17 mouse cellular contexts compared by ENCODE assay signal in genomic region chr14:11640372-11640771, GRCm38 (mm10).
"Had no signal": no experiment of that assay in that cellular context is flagged by ENCODE, and none has a peak within 500 bp of the region (broad histone marks: within the 10 kb centered on the region; RNA-seq: fewer than 3 reads in every experiment).

No protein-coding gene starts in this region.

- H3K9ac ChIP-seq: lung, embryonic 15.5 days; midbrain, embryonic 13.5 days; midbrain, embryonic 15.5 days; neural tube, embryonic 12.5 days; stomach, embryonic 15.5 days had no signal

- H3K4me2 ChIP-seq: lung, embryonic 15.5 days; midbrain, embryonic 11.5 days; midbrain, embryonic 13.5 days; midbrain, embryonic 15.5 days; neural tube, embryonic 12.5 days; stomach, embryonic 15.5 days had no signal

- H3K27me3 ChIP-seq: lung, embryonic 15.5 days; megakaryocyte, embryonic 14.5 days; midbrain, embryonic 13.5 days; midbrain, embryonic 15.5 days; neural tube, embryonic 12.5 days; stomach, embryonic 15.5 days had no signal

- H3K4me1 ChIP-seq: megakaryocyte, embryonic 14.5 days; midbrain, embryonic 13.5 days; midbrain, embryonic 15.5 days; neural tube, embryonic 12.5 days; stomach, embryonic 15.5 days had no signal

- ATAC-seq: lung, postnatal 0 days; midbrain, embryonic 13.5 days had no signal

- H3K9me3 ChIP-seq: lung, embryonic 15.5 days; midbrain, embryonic 13.5 days; midbrain, embryonic 15.5 days; neural tube, embryonic 12.5 days; stomach, embryonic 15.5 days had no signal

- DNase-seq: lung, adult 2 months; lung, postnatal 14 days; lung, postnatal 36 days; right cerebral cortex, postnatal 14 days; thymus, adult 18-20 months; thymus, postnatal 14 days; thymus, postnatal 36 days had no signal

- H3K36me3 ChIP-seq: lung, embryonic 15.5 days; midbrain, embryonic 13.5 days; midbrain, embryonic 15.5 days; neural tube, embryonic 12.5 days; stomach, embryonic 15.5 days had no signal

- H3K4me3 ChIP-seq: lung, embryonic 15.5 days; megakaryocyte, embryonic 14.5 days; midbrain, embryonic 13.5 days; midbrain, embryonic 15.5 days; neural tube, embryonic 12.5 days; stomach, embryonic 15.5 days had no signal

- H3K27ac ChIP-seq: lung, embryonic 15.5 days; macrophage; midbrain, embryonic 13.5 days; midbrain, embryonic 15.5 days; neural tube, embryonic 12.5 days; stomach, embryonic 15.5 days; stomach, postnatal 0 days had no signal
